Comparison of ENCODE assay signal across 12 mouse cellular contexts in the genomic region with DNA sequence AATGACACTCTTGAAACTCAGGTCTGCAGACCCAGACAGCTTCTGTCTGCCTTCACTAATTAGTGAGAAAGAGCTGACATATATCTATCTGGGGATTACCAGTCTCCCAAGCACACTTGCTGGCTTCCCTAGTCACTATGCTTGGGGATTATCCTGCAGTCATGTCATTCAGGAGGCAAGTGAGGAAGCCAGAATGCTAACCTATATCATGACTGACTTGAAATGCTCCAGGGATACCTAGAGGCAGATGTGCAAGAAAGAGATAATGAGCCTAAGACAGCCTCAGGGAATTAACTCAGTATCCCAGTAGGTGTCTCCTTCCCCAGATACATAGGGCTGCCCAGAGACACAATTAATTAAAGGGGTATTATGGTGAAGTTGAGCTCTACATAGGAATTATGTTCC.
"Had no signal": no experiment of that assay in that cellular context is flagged by ENCODE, and none has a peak within 500 bp of the region (broad histone marks: within the 10 kb centered on the region; RNA-seq: fewer than 3 reads in every experiment).

No protein-coding gene starts in this region.

- H3K4me2 ChIP-seq: limb, embryonic 13.5 days; neural tube, embryonic 13.5 days had no signal

- H3K9ac ChIP-seq: limb, embryonic 13.5 days; liver, embryonic 14.5 days; neural tube, embryonic 13.5 days had no signal

- DNase-seq: kidney, adult 11 months; kidney, adult 9 months; kidney, postnatal 36 days; left cerebral cortex, postnatal 4 days; lung, adult 18-20 months; right cerebral cortex, postnatal 4 days; spleen, adult 18-20 months; thymus, postnatal 36 days had no signal

- H3K4me1 ChIP-seq: limb, embryonic 13.5 days; neural tube, embryonic 13.5 days had no signal

- H3K27me3 ChIP-seq: limb, embryonic 13.5 days; neural tube, embryonic 13.5 days had no signal

- H3K9me3 ChIP-seq: limb, embryonic 13.5 days; neural tube, embryonic 13.5 days had no signal

- H3K4me3 ChIP-seq: limb, embryonic 13.5 days; neural tube, embryonic 13.5 days had no signal

- H3K27ac ChIP-seq: kidney, postnatal 0 days; limb, embryonic 13.5 days; liver, embryonic 14.5 days; neural tube, embryonic 13.5 days had no signal

- H3K36me3 ChIP-seq: limb, embryonic 13.5 days; neural tube, embryonic 13.5 days had no signal
